Mouse (Mus musculus): ENCODE data around the gene Fsip1.

DNA sequence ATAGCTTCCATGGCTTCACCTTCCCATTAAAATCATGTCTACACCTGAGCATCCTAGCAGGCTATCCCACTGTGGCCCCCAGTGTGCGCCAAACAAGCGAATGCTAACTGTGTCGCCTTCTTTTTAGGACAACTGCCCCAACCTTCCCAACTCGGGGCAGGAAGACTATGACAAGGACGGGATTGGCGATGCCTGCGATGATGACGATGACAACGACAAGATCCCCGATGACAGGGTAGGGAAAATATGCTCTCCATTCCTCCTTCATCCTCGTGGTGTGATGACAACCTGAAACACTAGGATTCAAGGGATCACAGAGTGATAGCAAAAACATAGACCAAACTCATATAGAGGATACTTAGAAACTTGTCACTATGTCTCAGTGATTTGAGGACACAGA, 136.7 kb downstream of the Fsip1 start:
- TF ChIP-seq CTCF (IDR thresholded peaks at IDR 0.05) (no peak), EP300 (IDR thresholded peaks at IDR 0.05) (no peak)
